Mouse (Mus musculus) heart, postnatal 0 days (tissue): Measurements from ENCODE around the gene Ror2.

Experiments used
- CTCF ChIP-seq: IDR thresholded peaks from 2 replicates; pipeline ENCODE4 v1.5.1; 2016; ENCODE audit warnings: antibody characterized with exemption, control low read depth, low read depth
- EP300 ChIP-seq: IDR thresholded peaks from 2 replicates; pipeline ENCODE4 v1.6.1; 2016; ENCODE audit warnings: antibody characterized with exemption, low read depth

- TF ChIP-seq CTCF (no peak), EP300 (no peak)
Measured at GRCm38 (mm10) chr13:53175041-53175440, 110.9 kb downstream of the Ror2 start.
